Mouse (Mus musculus): ENCODE measurements around the gene Creld2. TPM values are rescaled to one million over a fixed set of nuclear protein-coding genes. Genes with fewer than 3 reads are reported as not detected.

The Creld2 gene
- polyA plus RNA-seq, 1 experiment from 2014 or later, result 126 TPM

- Histone ChIP-seq H3K9me3 (no peaks in the 10 kb centered on the region), H3K4me3 (peak overlapping the region; percentile 28; the same call in 1 of the 2 replicates), H3K27me3 (ENCODE audit: insufficient read depth, poor library complexity, severe bottlenecking) (no peaks in the 10 kb centered on the region), H3K36me3 (peaks cover 33% of the 10 kb centered on the region), H3K4me1 (peaks cover 59% of the 10 kb centered on the region), H3K27ac (peak overlapping the region; percentile 87)
- WGBS, result 53% methylated on average over 6 of the region's 6 CpGs
- no peak for DNase-seq (ENCODE audit: low spot score)
These were observed 48.7 kb downstream of the Creld2 start for GRCm38 (mm10) chr15:88868024-88868742.

GRCm38 (mm10) chr15:88870418-88871185, 51.2 kb downstream of the Creld2 start:
- peaks cover 11% of the 10 kb centered on the region for H3K36me3 ChIP-seq
- peaks cover 41% of the 10 kb centered on the region for H3K4me1 ChIP-seq
- H3K9me3 ChIP-seq, result no peaks in the 10 kb centered on the region
- DNase-seq (ENCODE audit: low spot score), result no peak
- no peak overlapping the region for H3K4me3 ChIP-seq
- H3K27ac ChIP-seq, result peak overlapping the region; percentile 57; the same call in 1 of the 2 replicates
- H3K27me3 ChIP-seq (ENCODE audit: insufficient read depth, poor library complexity, severe bottlenecking), result peaks cover 2% of the 10 kb centered on the region; the same call in 1 of the 2 replicates
- 72% methylated on average over 5 of the region's 5 CpGs for WGBS

- no peak for DNase-seq (ENCODE audit: low spot score)
- Histone ChIP-seq H3K9me3 (no peaks in the 10 kb centered on the region), H3K27me3 (ENCODE audit: insufficient read depth, poor library complexity, severe bottlenecking) (peaks cover 7% of the 10 kb centered on the region; the same call in 1 of the 2 replicates), H3K27ac (no peak overlapping the region), H3K4me1 (peaks cover 20% of the 10 kb centered on the region), H3K36me3 (no peaks in the 10 kb centered on the region), H3K4me3 (no peak overlapping the region)
- WGBS, result 93% methylated on average over 3 of the region's 3 CpGs
These were observed 54.6 kb downstream of the Creld2 start for GRCm38 (mm10) chr15:88874061-88874460.

GRCm38 (mm10) chr15:88874477-88874876, 55.0 kb downstream of the Creld2 start:
- H3K4me3 ChIP-seq, result no peak overlapping the region
- peak overlapping the region; percentile 52; the same call in 1 of the 2 replicates for H3K27ac ChIP-seq
- no peak for DNase-seq (ENCODE audit: low spot score)
- WGBS, result 84% methylated on average over 6 of the region's 6 CpGs
- H3K4me1 ChIP-seq, result peaks cover 20% of the 10 kb centered on the region
- H3K27me3 ChIP-seq (ENCODE audit: insufficient read depth, poor library complexity, severe bottlenecking), result peaks cover 7% of the 10 kb centered on the region; the same call in 1 of the 2 replicates
- H3K36me3 ChIP-seq, result no peaks in the 10 kb centered on the region
- H3K9me3 ChIP-seq, result no peaks in the 10 kb centered on the region

- H3K36me3 ChIP-seq, result no peaks in the 10 kb centered on the region
- 25% methylated on average over 10 of the region's 10 CpGs for WGBS
- DNase-seq (ENCODE audit: low spot score), result no peak
- peaks cover 12% of the 10 kb centered on the region; the same call in 1 of the 2 replicates for H3K27me3 ChIP-seq (ENCODE audit: insufficient read depth, poor library complexity, severe bottlenecking)
- H3K27ac ChIP-seq, result peak overlapping the region; percentile 64
- H3K4me3 ChIP-seq, result peak overlapping the region; percentile 43
- H3K9me3 ChIP-seq, result no peaks in the 10 kb centered on the region
- peaks cover 17% of the 10 kb centered on the region for H3K4me1 ChIP-seq
These were observed 56.2 kb downstream of the Creld2 start for GRCm38 (mm10) chr15:88875625-88876081.

Other genes with a start within 250 kb of the Creld2 start
- not detected in 2 replicates for gene Zdhhc25, start 219.3 kb upstream of the Creld2 start, polyA plus RNA-seq (2016; fragmentation: Nextera tagmentation; extraction: Ambion mirVana)
- 12.1 and 18.8 TPM in 2 replicates for gene Brd1, start 85.4 kb upstream of the Creld2 start, polyA plus RNA-seq (2016; fragmentation: Nextera tagmentation; extraction: Ambion mirVana)
- gene Zbed4, start 68.0 kb upstream of the Creld2 start, polyA plus RNA-seq (2016; fragmentation: Nextera tagmentation; extraction: Ambion mirVana), result 24.9 and 26.2 TPM in 2 replicates
- gene Alg12, start 328 bp upstream of the Creld2 start, polyA plus RNA-seq (2016; fragmentation: Nextera tagmentation; extraction: Ambion mirVana), result 14.6 and 15.2 TPM in 2 replicates
- gene Pim3, start 42.5 kb downstream of the Creld2 start, polyA plus RNA-seq (2016; fragmentation: Nextera tagmentation; extraction: Ambion mirVana), result 68.1 and 73.7 TPM in 2 replicates
- not detected in 2 replicates for gene Ttll8, start 134.8 kb downstream of the Creld2 start, polyA plus RNA-seq (2016; fragmentation: Nextera tagmentation; extraction: Ambion mirVana)
- gene Mlc1, start 159.4 kb downstream of the Creld2 start, polyA plus RNA-seq (2016; fragmentation: Nextera tagmentation; extraction: Ambion mirVana), result not detected in 2 replicates
- gene Mov10l1, start 163.3 kb downstream of the Creld2 start, polyA plus RNA-seq (2016; fragmentation: Nextera tagmentation; extraction: Ambion mirVana), result 45.0 and 85.0 TPM in 2 replicates
- 1.8 and 1.9 TPM in 2 replicates for gene Panx2, start 240.1 kb downstream of the Creld2 start, polyA plus RNA-seq (2016; fragmentation: Nextera tagmentation; extraction: Ambion mirVana)

Measured in heart, embryonic 10.5 days (tissue).